Mouse (Mus musculus): ENCODE results near the gene Cast. TPM values are rescaled to one million over a fixed set of nuclear protein-coding genes. Genes with fewer than 3 reads are reported as not detected.

Cast gene
- polyA plus RNA-seq, 1 experiment = 9.2 TPM

- Histone ChIP-seq H3K36me3 (ENCODE audit: control insufficient read depth, insufficient read depth, low read length) (no peaks in the 10 kb centered on the region), H3K27me3 (ENCODE audit: control insufficient read depth, insufficient read depth, low read length) (no peaks in the 10 kb centered on the region), H3K27ac (ENCODE audit: insufficient read depth, low read depth, low read length) (peak overlapping the region; percentile 94), H3K4me3 (ENCODE audit: low read depth, low read length) (peak overlapping the region; percentile 73), H3K4me1 (ENCODE audit: control insufficient read depth, insufficient read depth, insufficient read length, low read length) (peaks cover 4% of the 10 kb centered on the region; the same call in 1 of the 2 replicates)
- WGBS = under 1% methylated on average over 31 of the region's 31 CpGs
- TF ChIP-seq CTCF (IDR thresholded peaks at IDR 0.05; ENCODE audit: extremely low read depth, insufficient read length, insufficient replicate concordance, low read depth, low read length) = no peak
- peak; percentile 47; the same call in 1 of the 2 replicates for TF ChIP-seq POLR2A (IDR thresholded peaks at IDR 0.05; ENCODE audit: low read depth, low read length)
Observed at GRCm38 (mm10) chr13:74807446-74808151, 1.0 kb downstream of the Cast start.

- WGBS = 24% methylated on average over 5 of the region's 5 CpGs
- TF ChIP-seq POLR2A (IDR thresholded peaks at IDR 0.05; ENCODE audit: low read depth, low read length) (no peak), CTCF (IDR thresholded peaks at IDR 0.05; ENCODE audit: extremely low read depth, insufficient read length, insufficient replicate concordance, low read depth, low read length) (no peak)
- H3K27me3 ChIP-seq (ENCODE audit: control insufficient read depth, insufficient read depth, low read length) = no peaks in the 10 kb centered on the region
- peaks cover 4% of the 10 kb centered on the region; the same call in 1 of the 2 replicates for H3K4me1 ChIP-seq (ENCODE audit: control insufficient read depth, insufficient read depth, insufficient read length, low read length)
- peaks cover 3% of the 10 kb centered on the region for H3K36me3 ChIP-seq (ENCODE audit: control insufficient read depth, insufficient read depth, low read length)
- H3K27ac ChIP-seq (ENCODE audit: insufficient read depth, low read depth, low read length) = no peak overlapping the region
- H3K4me3 ChIP-seq (ENCODE audit: low read depth, low read length) = no peak overlapping the region
Observed at GRCm38 (mm10) chr13:74806934-74807333, 1.7 kb downstream of the Cast start.

- TF ChIP-seq CTCF (IDR thresholded peaks at IDR 0.05; ENCODE audit: extremely low read depth, insufficient read length, insufficient replicate concordance, low read depth, low read length) = no peak
- no peak for TF ChIP-seq POLR2A (IDR thresholded peaks at IDR 0.05; ENCODE audit: low read depth, low read length)
- WGBS = 83% methylated on average over 1 of the region's 1 CpGs
- Histone ChIP-seq H3K36me3 (ENCODE audit: control insufficient read depth, insufficient read depth, low read length) (peaks cover 23% of the 10 kb centered on the region), H3K27me3 (ENCODE audit: control insufficient read depth, insufficient read depth, low read length) (no peaks in the 10 kb centered on the region), H3K4me3 (ENCODE audit: low read depth, low read length) (no peak overlapping the region), H3K4me1 (ENCODE audit: control insufficient read depth, insufficient read depth, insufficient read length, low read length) (no peaks in the 10 kb centered on the region), H3K27ac (ENCODE audit: insufficient read depth, low read depth, low read length) (no peak overlapping the region)
Observed at GRCm38 (mm10) chr13:74794435-74794834, 14.2 kb downstream of the Cast start.

GRCm38 (mm10) chr13:74787681-74788080 lies 20.9 kb downstream of the Cast start:
- no peaks in the 10 kb centered on the region for H3K4me1 ChIP-seq (ENCODE audit: control insufficient read depth, insufficient read depth, insufficient read length, low read length)
- TF ChIP-seq CTCF (IDR thresholded peaks at IDR 0.05; ENCODE audit: extremely low read depth, insufficient read length, insufficient replicate concordance, low read depth, low read length) = no peak
- no peak for TF ChIP-seq POLR2A (IDR thresholded peaks at IDR 0.05; ENCODE audit: low read depth, low read length)
- H3K27ac ChIP-seq (ENCODE audit: insufficient read depth, low read depth, low read length) = no peak overlapping the region
- H3K27me3 ChIP-seq (ENCODE audit: control insufficient read depth, insufficient read depth, low read length) = no peaks in the 10 kb centered on the region
- no peak overlapping the region for H3K4me3 ChIP-seq (ENCODE audit: low read depth, low read length)
- peaks cover 15% of the 10 kb centered on the region for H3K36me3 ChIP-seq (ENCODE audit: control insufficient read depth, insufficient read depth, low read length)
- 44% methylated on average over 1 of the region's 1 CpGs for WGBS

- no peak overlapping the region for H3K27ac ChIP-seq (ENCODE audit: insufficient read depth, low read depth, low read length)
- peaks cover 11% of the 10 kb centered on the region for H3K36me3 ChIP-seq (ENCODE audit: control insufficient read depth, insufficient read depth, low read length)
- H3K4me1 ChIP-seq (ENCODE audit: control insufficient read depth, insufficient read depth, insufficient read length, low read length) = 0 out of 2 replicates have a peak, but pooled peaks cover 2% of the 10 kb centered on the region
- no peaks in the 10 kb centered on the region for H3K27me3 ChIP-seq (ENCODE audit: control insufficient read depth, insufficient read depth, low read length)
- no peak overlapping the region for H3K4me3 ChIP-seq (ENCODE audit: low read depth, low read length)
- TF ChIP-seq POLR2A (IDR thresholded peaks at IDR 0.05; ENCODE audit: low read depth, low read length) (no peak), CTCF (IDR thresholded peaks at IDR 0.05; ENCODE audit: extremely low read depth, insufficient read length, insufficient replicate concordance, low read depth, low read length) (no peak)
- 83% methylated on average over 1 of the region's 1 CpGs for WGBS
Observed at GRCm38 (mm10) chr13:74772151-74772550, 36.5 kb downstream of the Cast start.

GRCm38 (mm10) chr13:74770480-74770879 lies 38.1 kb downstream of the Cast start:
- Histone ChIP-seq H3K36me3 (ENCODE audit: control insufficient read depth, insufficient read depth, low read length) (peaks cover 6% of the 10 kb centered on the region; the same call in 1 of the 2 replicates), H3K4me1 (ENCODE audit: control insufficient read depth, insufficient read depth, insufficient read length, low read length) (0 out of 2 replicates have a peak, but pooled peaks cover 2% of the 10 kb centered on the region), H3K27ac (ENCODE audit: insufficient read depth, low read depth, low read length) (peak overlapping the region; percentile 90), H3K4me3 (ENCODE audit: low read depth, low read length) (peak overlapping the region; percentile 74), H3K27me3 (ENCODE audit: control insufficient read depth, insufficient read depth, low read length) (no peaks in the 10 kb centered on the region)
- TF ChIP-seq POLR2A (IDR thresholded peaks at IDR 0.05; ENCODE audit: low read depth, low read length) = peak; percentile 70
- peak; percentile 54; the same call in 1 of the 2 replicates for TF ChIP-seq CTCF (IDR thresholded peaks at IDR 0.05; ENCODE audit: extremely low read depth, insufficient read length, insufficient replicate concordance, low read depth, low read length)
- WGBS = under 1% methylated on average over 21 of the region's 21 CpGs

GRCm38 (mm10) chr13:74769871-74770270 lies 38.7 kb downstream of the Cast start:
- WGBS = 6% methylated on average over 8 of the region's 8 CpGs
- peaks cover 6% of the 10 kb centered on the region; the same call in 1 of the 2 replicates for H3K36me3 ChIP-seq (ENCODE audit: control insufficient read depth, insufficient read depth, low read length)
- peak overlapping the region; percentile 74; the same call in 1 of the 2 replicates for H3K4me3 ChIP-seq (ENCODE audit: low read depth, low read length)
- TF ChIP-seq POLR2A (IDR thresholded peaks at IDR 0.05; ENCODE audit: low read depth, low read length) (no peak), CTCF (IDR thresholded peaks at IDR 0.05; ENCODE audit: extremely low read depth, insufficient read length, insufficient replicate concordance, low read depth, low read length) (no peak)
- H3K27ac ChIP-seq (ENCODE audit: insufficient read depth, low read depth, low read length) = peak overlapping the region; percentile 90
- H3K4me1 ChIP-seq (ENCODE audit: control insufficient read depth, insufficient read depth, insufficient read length, low read length) = 0 out of 2 replicates have a peak, but pooled peaks cover 2% of the 10 kb centered on the region
- H3K27me3 ChIP-seq (ENCODE audit: control insufficient read depth, insufficient read depth, low read length) = no peaks in the 10 kb centered on the region
